Mouse (Mus musculus): Measurements from ENCODE around the gene C1ql4.

- TF ChIP-seq TCF12 (IDR thresholded peaks at IDR 0.05; ENCODE audit: insufficient read depth, poor library complexity, severe bottlenecking) (no peak), POLR2A (IDR thresholded peaks at IDR 0.05; ENCODE audit: insufficient read length, low read depth) (peak; percentile 25)
Observed at GRCm38 (mm10) chr15:99039306-99039705, 48.3 kb downstream of the C1ql4 start.

All from myocyte (in vitro differentiated cells).